Mouse (Mus musculus) heart, embryonic 15.5 days (tissue): ENCODE data around the gene 1110059G10Rik. TPM values are rescaled to one million over a fixed set of nuclear protein-coding genes. Genes with fewer than 3 reads are reported as not detected.

ENCODE experiments used
- ATAC-seq: fragments of 200-750 bp; cut with Nextera tagmentation; replicated peaks from 2 replicates; pipeline ENCODE4 v1.8.0; 2017; ENCODE audit warnings: low read depth, moderate TSS enrichment; ENCODE audit not compliant: insufficient number of reproducible peaks, insufficient read depth, low FRiP score
- H3K27ac ChIP-seq: fragments of 300-500 bp; sonication (generic); 2 replicates; pipeline ENCODE4 v1.5.1; 2015; ENCODE audit warnings: mild to moderate bottlenecking, inconsistent platforms
- H3K27me3 ChIP-seq: fragments of 300-500 bp; sonication (generic); 2 replicates; pipeline ENCODE4 v1.6.1; 2015; ENCODE audit warnings: inconsistent platforms
- H3K36me3 ChIP-seq: fragments of 300-500 bp; sonication (generic); 2 replicates; pipeline ENCODE4 v1.6.1; 2015; ENCODE audit warnings: mild to moderate bottlenecking, inconsistent platforms
- H3K4me1 ChIP-seq: fragments of 300-500 bp; sonication (generic); replicated peaks from 2 replicates; pipeline ENCODE4 v1.6.1; 2015; ENCODE audit warnings: inconsistent platforms
- H3K4me2 ChIP-seq: fragments of 300-500 bp; sonication (generic); 2 replicates; pipeline ENCODE4 v1.6.1; 2015; ENCODE audit warnings: inconsistent platforms, mild to moderate bottlenecking, moderate library complexity
- H3K4me3 ChIP-seq: fragments of 300-500 bp; sonication (generic); 2 replicates; pipeline ENCODE4 v1.5.1; 2015; ENCODE audit warnings: mild to moderate bottlenecking, inconsistent platforms
- H3K9ac ChIP-seq: fragments of 300-500 bp; sonication (generic); 2 replicates; pipeline ENCODE4 v1.6.1; 2015; ENCODE audit warnings: mild to moderate bottlenecking, inconsistent platforms
- H3K9me3 ChIP-seq: fragments of 300-500 bp; sonication (generic); replicated peaks from 2 replicates; pipeline ENCODE4 v1.6.1; 2016; ENCODE audit warnings: inconsistent platforms
- WGBS: fragments of 180-500 bp; shearing (Covaris S2); methylation state at CpG from one replicate; pipeline ENCODE4 v1.1.7; 2015; ENCODE audit warnings: mixed read lengths; 5-methylcytosine and 5-hydroxymethylcytosine counted together
- polyA plus RNA-seq: library from polyadenylated mRNA; unstranded; fragments of >200 nt; fragmentation: Nextera tagmentation; extraction: Ambion mirVana; gene quantifications from 2 replicates; pipeline ENCODE4 v1.2.1, GENCODE M21; 2015

1110059G10Rik gene
- 18.7 and 23.7 TPM in 2 replicates for polyA plus RNA-seq

DNA sequence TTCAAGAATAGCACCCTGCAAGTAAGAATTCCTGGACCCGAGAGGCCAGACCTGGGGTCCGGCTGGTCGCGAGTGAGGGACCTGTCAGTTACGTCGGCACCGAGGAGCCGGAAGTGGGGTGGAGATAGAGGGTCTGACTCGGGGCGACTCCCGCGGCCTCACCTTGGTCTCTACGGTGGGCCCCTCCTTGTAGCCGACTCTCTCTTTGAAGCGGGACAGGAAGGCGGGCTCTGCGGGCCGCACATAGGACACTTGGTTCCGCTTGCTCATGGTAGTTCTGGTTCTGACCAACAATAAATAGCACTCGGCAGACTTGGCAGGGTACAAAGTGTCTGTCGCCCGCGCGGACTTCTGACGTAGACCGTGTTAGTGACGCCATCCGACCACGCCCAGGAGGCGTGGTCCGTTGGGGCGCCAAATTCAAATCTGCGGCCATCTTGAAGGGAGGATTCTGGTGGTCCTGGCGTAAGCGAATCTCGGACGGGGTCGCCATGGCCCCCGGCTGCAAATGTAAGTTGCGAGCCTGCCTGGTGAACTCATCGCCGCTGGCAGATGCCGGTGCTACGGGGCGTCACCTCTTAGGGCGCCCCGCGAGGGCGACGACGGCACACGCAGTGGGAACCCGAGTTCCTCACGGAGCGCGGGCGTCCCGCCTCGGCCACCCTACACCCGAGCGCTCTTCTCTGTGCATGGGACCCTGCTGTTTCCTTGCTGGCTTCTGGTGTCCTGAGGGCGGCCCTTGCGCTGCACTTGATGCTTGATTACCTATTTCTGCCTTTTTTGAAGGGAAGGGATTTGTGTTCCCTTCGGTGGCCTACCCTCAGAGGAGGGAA is at the start of gene 1110059G10Rik, which contains the start of gene Kif15:
TSS of gene 1110059G10Rik (minus strand) at position 358 of the 833 bp plus-strand sequence.
TSS of gene Kif15 (plus strand) at position 404 of the 833 bp plus-strand sequence.
- ATAC-seq: peak; percentile 95
- H3K4me3 ChIP-seq: peak within 1 kb of the TSS; percentile 96
- H3K27ac ChIP-seq: peak within 1 kb of the TSS; percentile 85
- peak within 1 kb of the TSS; percentile 84 for H3K9ac ChIP-seq
- H3K27me3 ChIP-seq: no peaks in the 10 kb centered on the region
- H3K4me2 ChIP-seq: peak within 1 kb of the TSS; percentile 70
- H3K4me1 ChIP-seq: peaks cover 16% of the 10 kb centered on the region
- WGBS: under 1% methylated on average over 64 of the region's 64 CpGs
- H3K36me3 ChIP-seq: peaks cover 12% of the 10 kb centered on the region
- no peaks in the 10 kb centered on the region for H3K9me3 ChIP-seq

- no peaks in the 10 kb centered on the region for H3K27me3 ChIP-seq
- no peak for ATAC-seq
- H3K9ac ChIP-seq: no peak overlapping the region
- no peak overlapping the region for H3K27ac ChIP-seq
- no peak overlapping the region for H3K4me3 ChIP-seq
- H3K9me3 ChIP-seq: no peaks in the 10 kb centered on the region
- 93% methylated on average over 4 of the region's 4 CpGs for WGBS
- H3K4me2 ChIP-seq: no peak overlapping the region
- H3K36me3 ChIP-seq: peaks cover 72% of the 10 kb centered on the region
- no peaks in the 10 kb centered on the region for H3K4me1 ChIP-seq
These were observed 48.4 kb upstream of the 1110059G10Rik start for GRCm38 (mm10) chr9:122999193-122999586.

DNA sequence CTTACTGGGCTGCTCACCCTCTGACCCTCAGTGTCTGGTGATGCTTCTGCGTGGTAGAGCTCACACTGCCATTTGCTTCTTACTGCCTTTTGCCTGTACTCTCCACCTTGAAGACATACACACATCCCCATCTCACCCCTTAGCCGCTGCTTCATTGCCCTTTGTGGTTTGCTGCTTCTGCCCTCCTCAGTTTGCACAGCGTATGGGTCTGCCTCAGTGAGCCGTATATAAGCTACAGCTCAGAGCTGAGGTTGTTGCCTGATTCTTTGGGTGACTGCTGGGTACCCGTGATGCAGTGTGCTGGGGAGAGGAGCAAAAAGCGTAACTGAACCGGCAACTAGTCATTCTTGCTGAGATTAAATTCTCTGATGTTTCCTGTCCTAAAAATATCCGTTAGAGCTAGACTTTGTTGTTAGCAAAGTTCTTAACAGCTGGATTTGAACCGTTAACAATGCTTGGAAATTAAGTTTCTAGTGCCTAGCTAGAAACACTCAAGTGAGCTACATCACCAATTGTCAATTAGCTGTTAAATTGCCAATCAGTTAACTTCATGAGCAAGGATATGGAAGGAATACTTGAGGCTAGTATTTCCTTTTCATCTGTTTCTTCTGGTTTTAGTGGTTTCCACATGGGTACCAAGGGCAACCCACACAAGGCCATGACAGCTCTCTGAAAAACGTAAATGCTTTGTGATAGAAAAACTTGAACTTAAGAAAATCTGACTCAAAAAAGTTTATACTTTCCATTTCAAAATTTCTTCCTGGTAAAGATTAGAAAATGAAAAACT is 47.8 kb upstream of the 1110059G10Rik start:
- Histone ChIP-seq H3K36me3 (peaks cover 72% of the 10 kb centered on the region), H3K9me3 (no peaks in the 10 kb centered on the region)
- no peak for ATAC-seq

DNA sequence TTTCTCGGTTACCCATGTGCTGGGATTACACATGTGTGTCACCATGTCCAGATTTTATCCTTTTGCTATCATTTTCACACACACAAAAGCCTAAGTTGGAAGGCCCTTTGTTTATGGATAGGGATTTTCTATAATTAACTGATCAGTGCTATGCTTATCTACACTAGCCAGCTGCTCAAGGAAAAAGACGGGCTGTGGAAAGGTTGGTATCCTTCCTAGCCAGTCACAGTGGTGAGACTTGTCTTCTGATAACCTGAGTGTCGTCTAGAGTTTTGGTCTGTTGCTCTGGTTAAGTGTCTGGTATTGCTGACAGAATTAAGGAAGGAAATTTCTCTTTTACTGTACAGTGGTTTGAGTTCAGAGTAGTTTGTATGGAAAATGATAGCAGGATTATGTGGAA is 21.9 kb downstream of the 1110059G10Rik start:
- Histone ChIP-seq H3K4me2 (no peak overlapping the region), H3K27me3 (no peaks in the 10 kb centered on the region), H3K36me3 (peaks cover 68% of the 10 kb centered on the region), H3K9me3 (0 out of 2 replicates have a peak, but pooled peaks cover 5% of the 10 kb centered on the region), H3K4me1 (peaks cover under 1% of the 10 kb centered on the region; the same call in 1 of the 2 replicates), H3K27ac (no peak overlapping the region), H3K4me3 (no peak overlapping the region), H3K9ac (no peak overlapping the region)
- no peak for ATAC-seq
- 79% methylated on average over 3 of the region's 3 CpGs for WGBS

More for the DNA sequence above, 47.8 kb upstream of the 1110059G10Rik start:
- Histone ChIP-seq H3K4me3 (no peak overlapping the region), H3K27ac (no peak overlapping the region), H3K4me1 (no peaks in the 10 kb centered on the region), H3K4me2 (no peak overlapping the region), H3K9ac (no peak overlapping the region), H3K27me3 (no peaks in the 10 kb centered on the region)
- 91% methylated on average over 10 of the region's 10 CpGs for WGBS

- Histone ChIP-seq H3K27ac (peak within 1 kb of the TSS; percentile 70), H3K4me2 (peak within 1 kb of the TSS; percentile 81)
- peak; percentile 88 for ATAC-seq
These were observed 27.8 kb downstream of the 1110059G10Rik start, which contains the start of gene Zfp105 for GRCm38 (mm10) chr9:122922936-122923381. Gene Zfp105 (plus strand): TSS chr9:122923072.

GRCm38 (mm10) chr9:122922436-122922835 is 28.4 kb downstream of the 1110059G10Rik start:
- H3K4me3 ChIP-seq: peak overlapping the region; percentile 90
- peaks cover 27% of the 10 kb centered on the region for H3K36me3 ChIP-seq
- WGBS: 28% methylated on average over 3 of the region's 3 CpGs
- H3K27me3 ChIP-seq: 0 out of 2 replicates have a peak, but pooled peaks cover 4% of the 10 kb centered on the region
- H3K9ac ChIP-seq: no peak overlapping the region; the same call in 1 of the 2 replicates
- H3K4me2 ChIP-seq: peak overlapping the region; percentile 81
- H3K27ac ChIP-seq: no peak overlapping the region
- ATAC-seq: no peak
- H3K9me3 ChIP-seq: no peaks in the 10 kb centered on the region
- H3K4me1 ChIP-seq: peaks cover 6% of the 10 kb centered on the region; the same call in 1 of the 2 replicates

More at GRCm38 (mm10) chr9:122922936-122923381, 27.8 kb downstream of the 1110059G10Rik start, which contains the start of gene Zfp105:
- Histone ChIP-seq H3K9ac (peak within 1 kb of the TSS; percentile 94), H3K9me3 (no peaks in the 10 kb centered on the region), H3K36me3 (peaks cover 32% of the 10 kb centered on the region), H3K4me1 (peaks cover 6% of the 10 kb centered on the region; the same call in 1 of the 2 replicates), H3K27me3 (0 out of 2 replicates have a peak, but pooled peaks cover 4% of the 10 kb centered on the region), H3K4me3 (peak within 1 kb of the TSS; percentile 90)
- 1% methylated on average over 43 of the region's 43 CpGs for WGBS

DNA sequence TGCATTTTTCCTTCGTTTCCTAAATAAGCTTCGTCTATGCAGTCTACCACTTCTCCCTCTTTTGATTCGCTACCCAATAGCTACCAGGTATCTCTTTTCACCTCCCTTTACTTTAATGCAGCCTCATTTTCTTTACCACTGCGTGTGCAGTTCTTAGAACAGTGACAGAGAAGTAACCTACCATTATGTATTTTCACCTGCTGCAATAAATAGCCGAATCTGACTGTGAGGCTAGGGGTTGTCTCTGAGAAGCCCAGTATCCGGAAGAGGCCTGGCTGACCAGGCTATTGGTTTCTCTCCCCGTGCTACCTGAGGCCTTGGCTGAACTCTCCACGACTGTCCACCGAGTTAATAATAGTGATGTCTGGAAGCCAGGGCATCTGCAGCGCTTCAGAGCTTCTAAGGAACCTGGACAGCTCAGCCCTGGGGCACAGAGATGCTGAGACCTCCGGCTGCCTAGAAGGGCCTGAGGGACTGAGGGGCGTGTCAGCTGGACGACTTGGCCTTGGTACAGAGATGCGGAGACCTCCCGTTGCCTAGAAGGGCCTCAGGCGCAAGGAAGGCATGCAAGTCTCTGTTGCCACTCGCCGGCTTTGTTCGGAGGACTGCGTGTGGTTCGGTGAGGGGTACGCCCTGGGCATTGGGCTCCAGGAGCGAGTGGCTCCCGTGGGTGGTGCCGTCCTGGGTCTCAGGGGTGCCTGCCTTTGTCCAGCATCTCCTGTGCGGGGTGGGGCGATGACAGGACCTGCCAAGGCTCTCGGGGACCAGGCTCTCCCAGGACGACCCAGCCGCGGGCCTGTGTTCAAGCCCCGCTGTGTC is 47.9 kb downstream of the 1110059G10Rik start:
- no peaks in the 10 kb centered on the region for H3K36me3 ChIP-seq
- peak overlapping the region; percentile 71 for H3K4me3 ChIP-seq
- H3K27me3 ChIP-seq: no peaks in the 10 kb centered on the region; the same call in 1 of the 2 replicates
- H3K27ac ChIP-seq: no peak overlapping the region
- H3K9me3 ChIP-seq: no peaks in the 10 kb centered on the region
- H3K4me2 ChIP-seq: peak overlapping the region; percentile 91
- 18% methylated on average over 32 of the region's 32 CpGs for WGBS
- H3K9ac ChIP-seq: peak overlapping the region; percentile 71
- 0 out of 2 replicates have a peak, but pooled peaks cover 2% of the 10 kb centered on the region for H3K4me1 ChIP-seq
- peak; percentile 88 for ATAC-seq

GRCm38 (mm10) chr9:122901047-122901446 is 49.8 kb downstream of the 1110059G10Rik start:
- Histone ChIP-seq H3K9ac (no peak overlapping the region), H3K27me3 (no peaks in the 10 kb centered on the region; the same call in 1 of the 2 replicates), H3K36me3 (no peaks in the 10 kb centered on the region; the same call in 1 of the 2 replicates), H3K4me2 (no peak overlapping the region), H3K9me3 (no peaks in the 10 kb centered on the region), H3K4me1 (0 out of 2 replicates have a peak, but pooled peaks cover 2% of the 10 kb centered on the region), H3K27ac (no peak overlapping the region), H3K4me3 (no peak overlapping the region)
- no peak for ATAC-seq
- WGBS: 79% methylated on average over 2 of the region's 2 CpGs
